Mouse (Mus musculus): ENCODE results near the gene Disc1. TPM values are rescaled to one million over a fixed set of nuclear protein-coding genes. Genes with fewer than 3 reads are reported as not detected.
A peak's percentile ranks its signal among the peaks of the same experiment; 100 is the strongest.

Gene Disc1
- polyA plus RNA-seq, 2 experiments, result 2.2 to 3.2 TPM

GRCm38 (mm10) chr8:125175661-125176060, 121.7 kb downstream of the Disc1 start:
- Histone ChIP-seq H3K4me1 (ENCODE audit: control insufficient read depth, insufficient read depth, low read length) (no peaks in the 10 kb centered on the region), H3K27me3 (ENCODE audit: control insufficient read depth, insufficient read depth, low read length) (no peaks in the 10 kb centered on the region), H3K27ac (replicated peaks; ENCODE audit: low read depth, low read length) (no peak overlapping the region), H3K9me3 (ENCODE audit: control insufficient read depth, low read length) (no peaks in the 10 kb centered on the region), H3K36me3 (ENCODE audit: control insufficient read depth, insufficient read depth, low read length) (no peaks in the 10 kb centered on the region), H3K4me3 (replicated peaks; ENCODE audit: low read length) (no peak overlapping the region), H3K9ac (ENCODE audit: low read depth, low read length, severe bottlenecking) (no peak overlapping the region), H3K4me2 (replicated peaks; ENCODE audit: low read depth, low read length, severe bottlenecking) (no peak overlapping the region)
- DNase-seq (ENCODE audit: low spot score) (no peak), ATAC-seq (ENCODE audit: low FRiP score, low read depth) (no peak)
- 97% methylated on average over 4 of the region's 4 CpGs for WGBS
- TF ChIP-seq POLR2A (IDR thresholded peaks at IDR 0.05; ENCODE audit: borderline replicate concordance, extremely low read depth, insufficient read depth, insufficient read length), result no peak

GRCm38 (mm10) chr8:125177091-125177490, 123.1 kb downstream of the Disc1 start:
- no peaks in the 10 kb centered on the region for H3K4me1 ChIP-seq (ENCODE audit: control insufficient read depth, insufficient read depth, low read length)
- no peak overlapping the region for H3K4me2 ChIP-seq (replicated peaks; ENCODE audit: low read depth, low read length, severe bottlenecking)
- no peak overlapping the region for H3K27ac ChIP-seq (replicated peaks; ENCODE audit: low read depth, low read length)
- no peaks in the 10 kb centered on the region for H3K9me3 ChIP-seq (ENCODE audit: control insufficient read depth, low read length)
- 78% methylated on average over 6 of the region's 6 CpGs for WGBS
- ATAC-seq (ENCODE audit: low FRiP score, low read depth) (no peak), DNase-seq (ENCODE audit: low spot score) (no peak)
- H3K27me3 ChIP-seq (ENCODE audit: control insufficient read depth, insufficient read depth, low read length), result no peaks in the 10 kb centered on the region
- no peak overlapping the region for H3K9ac ChIP-seq (ENCODE audit: low read depth, low read length, severe bottlenecking)
- TF ChIP-seq POLR2A (IDR thresholded peaks at IDR 0.05; ENCODE audit: borderline replicate concordance, extremely low read depth, insufficient read depth, insufficient read length), result no peak
- no peaks in the 10 kb centered on the region for H3K36me3 ChIP-seq (ENCODE audit: control insufficient read depth, insufficient read depth, low read length)
- no peak overlapping the region for H3K4me3 ChIP-seq (replicated peaks; ENCODE audit: low read length)

- Histone ChIP-seq H3K27me3 (ENCODE audit: control insufficient read depth, insufficient read depth, low read length) (no peaks in the 10 kb centered on the region), H3K9ac (ENCODE audit: low read depth, low read length, severe bottlenecking) (no peak overlapping the region), H3K4me3 (replicated peaks; ENCODE audit: low read length) (no peak overlapping the region), H3K4me1 (ENCODE audit: control insufficient read depth, insufficient read depth, low read length) (no peaks in the 10 kb centered on the region), H3K36me3 (ENCODE audit: control insufficient read depth, insufficient read depth, low read length) (no peaks in the 10 kb centered on the region), H3K27ac (replicated peaks; ENCODE audit: low read depth, low read length) (no peak overlapping the region), H3K9me3 (ENCODE audit: control insufficient read depth, low read length) (no peaks in the 10 kb centered on the region), H3K4me2 (replicated peaks; ENCODE audit: low read depth, low read length, severe bottlenecking) (no peak overlapping the region)
- ATAC-seq (ENCODE audit: low FRiP score, low read depth) (no peak), DNase-seq (ENCODE audit: low spot score) (no peak)
- TF ChIP-seq POLR2A (IDR thresholded peaks at IDR 0.05; ENCODE audit: borderline replicate concordance, extremely low read depth, insufficient read depth, insufficient read length), result no peak
- WGBS, result 82% methylated on average over 8 of the region's 8 CpGs
These were observed 124.0 kb downstream of the Disc1 start for GRCm38 (mm10) chr8:125177958-125178357.

- Histone ChIP-seq H3K4me2 (replicated peaks; ENCODE audit: low read depth, low read length, severe bottlenecking) (no peak overlapping the region), H3K4me1 (ENCODE audit: control insufficient read depth, insufficient read depth, low read length) (no peaks in the 10 kb centered on the region), H3K4me3 (replicated peaks; ENCODE audit: low read length) (no peak overlapping the region), H3K9ac (ENCODE audit: low read depth, low read length, severe bottlenecking) (no peak overlapping the region), H3K36me3 (ENCODE audit: control insufficient read depth, insufficient read depth, low read length) (no peaks in the 10 kb centered on the region), H3K9me3 (ENCODE audit: control insufficient read depth, low read length) (no peaks in the 10 kb centered on the region), H3K27ac (replicated peaks; ENCODE audit: low read depth, low read length) (no peak overlapping the region), H3K27me3 (ENCODE audit: control insufficient read depth, insufficient read depth, low read length) (no peaks in the 10 kb centered on the region)
- DNase-seq (ENCODE audit: low spot score) (peak; percentile 90), ATAC-seq (ENCODE audit: low FRiP score, low read depth) (peak; percentile 72)
- WGBS, result 11% methylated on average over 17 of the region's 17 CpGs
- TF ChIP-seq POLR2A (IDR thresholded peaks at IDR 0.05; ENCODE audit: borderline replicate concordance, extremely low read depth, insufficient read depth, insufficient read length), result no peak
These were observed 129.8 kb downstream of the Disc1 start for GRCm38 (mm10) chr8:125183548-125184451.

GRCm38 (mm10) chr8:125184452-125184817, 130.4 kb downstream of the Disc1 start:
- no peak for TF ChIP-seq POLR2A (IDR thresholded peaks at IDR 0.05; ENCODE audit: borderline replicate concordance, extremely low read depth, insufficient read depth, insufficient read length)
- Histone ChIP-seq H3K27me3 (ENCODE audit: control insufficient read depth, insufficient read depth, low read length) (no peaks in the 10 kb centered on the region), H3K9me3 (ENCODE audit: control insufficient read depth, low read length) (no peaks in the 10 kb centered on the region), H3K4me1 (ENCODE audit: control insufficient read depth, insufficient read depth, low read length) (no peaks in the 10 kb centered on the region), H3K36me3 (ENCODE audit: control insufficient read depth, insufficient read depth, low read length) (no peaks in the 10 kb centered on the region), H3K27ac (replicated peaks; ENCODE audit: low read depth, low read length) (no peak overlapping the region), H3K4me3 (replicated peaks; ENCODE audit: low read length) (no peak overlapping the region), H3K9ac (ENCODE audit: low read depth, low read length, severe bottlenecking) (no peak overlapping the region), H3K4me2 (replicated peaks; ENCODE audit: low read depth, low read length, severe bottlenecking) (no peak overlapping the region)
- DNase-seq (ENCODE audit: low spot score), result no peak
- WGBS, result 25% methylated on average over 9 of the region's 9 CpGs
- no peak for ATAC-seq (ENCODE audit: low FRiP score, low read depth)
